Mouse (Mus musculus) midbrain, embryonic 12.5 days (tissue): ENCODE measurements at regions not wholly inside any gene's neighbourhood (a gene's known extent, or its start where the extent isn't known, plus 50 kb on each side); places are given as distances from the start of the nearest gene placed in this dataset.

Source experiments
- ATAC-seq: fragments of 200-750 bp; cut with Nextera tagmentation; 2 replicates; pipeline ENCODE4 v1.8.0; 2017; ENCODE audit warnings: low read depth, moderate TSS enrichment, moderate library complexity; ENCODE audit not compliant: low FRiP score
- H3K27ac ChIP-seq: fragments of 300-500 bp; sonication (generic); replicated peaks from 2 replicates; pipeline ENCODE4 v1.5.1; 2016; ENCODE audit warnings: mild to moderate bottlenecking
- H3K27me3 ChIP-seq: fragments of 300-500 bp; sonication (generic); 2 replicates; pipeline ENCODE4 v1.6.1; 2016; ENCODE audit warnings: mild to moderate bottlenecking
- H3K36me3 ChIP-seq: fragments of 300-500 bp; sonication (generic); 2 replicates; pipeline ENCODE4 v1.6.1; 2016
- H3K4me1 ChIP-seq: fragments of 300-500 bp; sonication (generic); 2 replicates; pipeline ENCODE4 v1.6.1; 2016
- H3K4me2 ChIP-seq: fragments of 300-500 bp; sonication (generic); replicated peaks from 2 replicates; pipeline ENCODE4 v1.6.1; 2016; ENCODE audit warnings: mild to moderate bottlenecking, moderate library complexity
- H3K4me3 ChIP-seq: fragments of 300-500 bp; sonication (generic); 2 replicates; pipeline ENCODE4 v1.5.1; 2016; ENCODE audit warnings: mild to moderate bottlenecking
- H3K9ac ChIP-seq: fragments of 300-500 bp; sonication (generic); replicated peaks from 2 replicates; pipeline ENCODE4 v1.6.1; 2016; ENCODE audit warnings: mild to moderate bottlenecking, moderate library complexity
- H3K9me3 ChIP-seq: fragments of 300-500 bp; sonication (generic); 2 replicates; pipeline ENCODE4 v1.6.1; 2016; ENCODE audit warnings: mild to moderate bottlenecking
- WGBS: fragments of 180-500 bp; shearing (Covaris S2); methylation state at CpG from one replicate; pipeline ENCODE4 v1.1.7; 2016; 5-methylcytosine and 5-hydroxymethylcytosine counted together

DNA sequence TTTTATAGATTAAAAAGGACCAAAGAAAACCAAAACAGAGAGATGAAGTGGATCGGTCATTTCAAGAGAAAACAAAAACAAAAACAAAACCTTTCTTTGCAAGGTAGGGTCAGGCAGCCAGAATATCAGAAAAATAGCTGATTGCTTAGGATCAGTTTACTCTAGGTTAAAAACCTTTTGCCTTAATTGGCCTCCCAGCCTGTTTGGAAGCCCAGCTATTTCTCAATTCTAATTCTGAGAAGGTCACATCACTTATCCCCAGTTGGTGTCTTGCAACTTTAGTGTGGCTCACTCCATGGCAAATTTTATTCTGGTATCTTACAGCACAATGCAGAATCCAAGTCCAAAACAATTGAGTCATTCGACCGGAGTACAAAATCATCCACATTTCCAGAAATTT, 70.0 kb downstream of the 1190002N15Rik start:
- WGBS: 95% methylated on average over 3 of the region's 3 CpGs
- no peaks in the 10 kb centered on the region for H3K27me3 ChIP-seq

DNA sequence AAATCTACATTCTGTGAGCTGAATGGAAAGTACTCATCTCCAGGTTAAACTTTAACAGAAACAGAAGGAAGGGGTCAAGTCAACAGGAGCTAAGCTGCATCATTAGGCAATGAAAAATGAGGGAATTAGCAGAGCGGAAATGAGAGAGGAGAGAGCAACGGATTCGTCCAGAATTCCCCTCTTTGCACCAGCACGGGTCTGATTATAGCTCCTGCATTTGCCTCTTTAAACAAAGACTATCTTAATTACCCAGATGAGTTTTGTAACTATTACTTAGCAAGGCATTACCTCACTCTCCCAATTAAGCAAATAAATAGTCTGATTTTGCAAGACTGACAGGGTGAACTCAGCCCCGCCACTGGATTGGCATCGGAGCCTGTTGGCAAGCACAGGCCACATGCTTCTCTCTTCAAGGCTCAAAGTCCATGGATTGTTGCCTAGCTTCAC, 81.8 kb downstream of the 1190002N15Rik start:
- Histone ChIP-seq H3K4me1 (peaks cover 3% of the 10 kb centered on the region; the same call in 1 of the 2 replicates), H3K27ac (no peak overlapping the region), H3K4me2 (no peak overlapping the region), H3K9ac (no peak overlapping the region), H3K9me3 (no peaks in the 10 kb centered on the region), H3K27me3 (no peaks in the 10 kb centered on the region), H3K36me3 (no peaks in the 10 kb centered on the region), H3K4me3 (no peak overlapping the region)
- WGBS: 62% methylated on average over 6 of the region's 6 CpGs
- ATAC-seq: no peak

More for the DNA sequence above, 70.0 kb downstream of the 1190002N15Rik start:
- Histone ChIP-seq H3K4me2 (no peak overlapping the region), H3K36me3 (no peaks in the 10 kb centered on the region), H3K9me3 (no peaks in the 10 kb centered on the region), H3K27ac (no peak overlapping the region), H3K4me3 (no peak overlapping the region), H3K4me1 (no peaks in the 10 kb centered on the region), H3K9ac (no peak overlapping the region)
- no peak for ATAC-seq

DNA sequence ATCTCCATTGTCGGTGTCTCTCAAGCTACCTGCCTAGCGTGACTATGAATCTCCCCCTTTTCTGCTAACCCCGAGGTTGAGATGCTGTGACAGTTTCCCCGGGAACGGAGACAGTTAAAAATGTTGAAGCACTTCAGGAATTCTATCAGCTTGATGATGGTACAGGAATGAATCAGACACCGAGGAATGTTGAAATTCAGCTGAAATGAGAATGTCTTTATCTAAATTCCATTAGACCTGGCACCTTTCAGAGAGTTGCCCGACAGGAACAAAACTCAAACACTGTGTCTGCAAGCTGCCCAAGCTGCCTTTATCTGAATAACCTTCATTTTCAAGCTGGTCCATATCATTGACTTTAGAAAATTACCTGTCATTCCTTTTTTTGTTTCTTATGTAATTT, 82.4 kb downstream of the 1190002N15Rik start:
- no peaks in the 10 kb centered on the region for H3K9me3 ChIP-seq
- no peak for ATAC-seq
- no peak overlapping the region for H3K4me3 ChIP-seq
- H3K27ac ChIP-seq: no peak overlapping the region
- no peak overlapping the region for H3K4me2 ChIP-seq
- no peaks in the 10 kb centered on the region for H3K27me3 ChIP-seq
- H3K9ac ChIP-seq: no peak overlapping the region
- 74% methylated on average over 7 of the region's 7 CpGs for WGBS
- H3K36me3 ChIP-seq: no peaks in the 10 kb centered on the region
- H3K4me1 ChIP-seq: peaks cover 3% of the 10 kb centered on the region; the same call in 1 of the 2 replicates

DNA sequence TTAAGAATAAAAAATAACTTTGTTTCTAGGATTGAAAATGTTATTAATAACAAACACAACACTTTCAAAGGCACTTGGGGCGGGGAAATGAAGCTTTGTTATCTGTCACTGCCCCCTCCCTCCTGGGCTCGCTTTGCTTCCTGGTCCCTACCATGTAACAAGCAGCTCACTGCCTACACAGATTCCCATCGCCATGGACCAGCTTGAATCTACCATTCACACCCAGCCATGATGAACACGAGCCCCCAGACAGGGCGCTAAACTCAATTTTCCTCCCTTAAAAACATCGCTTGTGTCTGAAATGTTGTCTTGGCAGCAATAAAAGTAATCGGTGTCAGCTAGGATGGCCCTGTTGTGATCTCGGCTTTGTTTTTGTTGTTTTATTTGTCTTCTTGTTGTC, 88.0 kb downstream of the 1190002N15Rik start:
- no peaks in the 10 kb centered on the region for H3K36me3 ChIP-seq
- ATAC-seq: no peak
- no peak overlapping the region for H3K27ac ChIP-seq
- H3K9ac ChIP-seq: no peak overlapping the region
- no peaks in the 10 kb centered on the region for H3K4me1 ChIP-seq
- H3K9me3 ChIP-seq: no peaks in the 10 kb centered on the region
- no peaks in the 10 kb centered on the region for H3K27me3 ChIP-seq
- 78% methylated on average over 8 of the region's 8 CpGs for WGBS
- no peak overlapping the region for H3K4me3 ChIP-seq
- H3K4me2 ChIP-seq: no peak overlapping the region

DNA sequence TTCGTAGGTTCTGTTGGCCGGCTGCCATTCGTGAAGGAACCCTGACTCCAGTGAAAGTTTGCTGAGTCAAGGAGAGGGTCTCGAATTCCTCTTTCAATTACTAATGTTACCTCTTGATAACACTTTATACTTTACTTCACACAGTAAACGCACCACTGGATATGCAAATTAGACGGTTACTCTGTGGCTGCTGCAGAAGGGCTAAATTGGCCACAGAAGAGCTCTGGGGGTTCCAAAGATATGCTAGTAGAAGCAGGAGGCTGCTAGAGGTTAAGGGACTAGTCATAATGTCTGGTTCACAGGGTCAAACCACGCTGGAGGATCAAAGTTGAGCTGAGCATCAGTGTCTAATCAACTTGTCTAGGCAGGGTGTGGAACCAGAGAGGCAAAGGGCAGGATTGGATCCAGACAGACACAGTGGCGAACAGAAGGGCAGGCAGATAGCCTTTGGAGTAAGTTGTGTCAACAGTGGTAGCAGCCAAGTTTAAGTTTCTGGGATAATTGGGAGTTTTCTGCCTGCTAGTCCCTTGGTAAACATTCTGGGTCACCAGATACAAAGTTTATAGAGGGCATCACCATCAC, 91.6 kb downstream of the 1190002N15Rik start:
- no peak for ATAC-seq
- Histone ChIP-seq H3K9me3 (no peaks in the 10 kb centered on the region), H3K36me3 (no peaks in the 10 kb centered on the region), H3K4me2 (no peak overlapping the region), H3K4me1 (no peaks in the 10 kb centered on the region), H3K27me3 (no peaks in the 10 kb centered on the region), H3K9ac (no peak overlapping the region), H3K27ac (no peak overlapping the region), H3K4me3 (no peak overlapping the region)
- 80% methylated on average over 8 of the region's 8 CpGs for WGBS

DNA sequence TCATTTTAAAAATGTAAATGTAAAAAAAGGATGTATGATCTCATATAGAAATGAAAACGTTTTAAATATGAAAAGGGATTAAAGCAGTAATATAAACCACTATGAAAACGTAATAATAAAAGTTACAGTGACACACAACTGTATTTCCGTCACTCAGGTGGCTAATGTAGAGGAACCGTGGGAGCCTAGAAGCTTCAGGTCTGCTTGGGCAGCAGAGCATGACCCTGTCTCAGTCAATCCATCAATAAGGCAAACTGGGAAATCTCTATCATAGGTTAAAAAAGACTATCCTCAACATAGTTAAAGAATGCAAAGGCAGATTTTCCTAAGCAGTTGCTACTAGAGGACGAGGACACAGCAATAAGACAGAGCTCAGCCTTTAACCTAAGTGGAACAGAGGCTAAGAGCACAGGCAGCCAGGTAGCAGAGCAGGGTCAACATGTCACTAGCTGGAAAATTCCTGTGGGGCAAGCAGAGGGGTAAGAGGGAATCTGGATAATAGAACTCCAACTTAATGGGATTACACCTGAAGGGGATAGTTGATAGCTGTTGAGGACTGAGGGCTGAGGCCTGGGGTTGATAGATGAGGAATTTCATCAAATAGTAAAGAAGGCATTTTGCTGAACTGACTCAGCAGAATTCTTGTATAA, 93.6 kb downstream of the 1190002N15Rik start:
- no peaks in the 10 kb centered on the region for H3K4me1 ChIP-seq
- no peaks in the 10 kb centered on the region for H3K27me3 ChIP-seq
- H3K4me3 ChIP-seq: no peak overlapping the region
- H3K27ac ChIP-seq: no peak overlapping the region
- H3K9me3 ChIP-seq: no peaks in the 10 kb centered on the region
- 75% methylated on average over 5 of the region's 5 CpGs for WGBS
- no peak overlapping the region for H3K9ac ChIP-seq
- H3K4me2 ChIP-seq: no peak overlapping the region
- ATAC-seq: no peak
- no peaks in the 10 kb centered on the region for H3K36me3 ChIP-seq

DNA sequence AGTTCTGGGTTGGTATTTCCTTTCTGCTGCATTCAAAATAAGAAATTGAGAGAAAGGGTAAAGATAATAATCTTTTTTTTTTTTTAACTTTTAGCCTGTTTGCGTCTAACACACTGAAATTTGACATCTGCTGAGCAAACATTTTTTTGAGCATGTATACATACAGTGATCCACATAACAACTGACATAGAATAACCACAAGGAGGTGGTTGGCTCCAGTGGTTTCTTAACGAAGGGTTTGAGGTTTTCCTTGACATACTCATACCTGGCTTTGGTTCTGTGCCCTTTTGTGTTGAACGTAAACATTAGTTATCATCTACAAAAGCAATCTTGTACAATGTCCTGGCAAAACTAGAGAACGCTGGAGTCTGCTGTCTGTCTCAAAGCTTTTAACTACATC, 96.5 kb downstream of the 1190002N15Rik start:
- WGBS: 88% methylated on average over 4 of the region's 4 CpGs
- Histone ChIP-seq H3K4me2 (no peak overlapping the region), H3K4me1 (no peaks in the 10 kb centered on the region), H3K4me3 (no peak overlapping the region), H3K27ac (no peak overlapping the region), H3K36me3 (no peaks in the 10 kb centered on the region), H3K9ac (no peak overlapping the region), H3K27me3 (no peaks in the 10 kb centered on the region), H3K9me3 (no peaks in the 10 kb centered on the region)
- no peak for ATAC-seq

DNA sequence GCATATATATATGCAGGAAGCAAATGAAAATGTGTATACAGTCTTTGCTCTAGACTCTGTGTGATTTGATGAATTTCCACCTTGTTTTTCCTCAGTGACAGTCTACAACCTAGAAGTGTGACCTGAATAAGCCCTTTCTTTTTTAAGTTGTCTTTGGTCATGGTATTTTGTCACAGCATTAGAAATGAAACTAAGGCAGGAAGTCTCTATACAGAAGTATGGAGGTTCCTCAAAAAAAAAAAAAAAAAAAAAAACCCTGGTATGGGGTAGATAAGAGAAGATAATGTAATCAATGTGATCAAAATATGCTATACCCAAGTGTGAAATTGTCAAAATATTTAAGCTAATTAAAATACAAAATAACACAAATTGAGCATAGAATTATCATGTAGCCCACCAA, 104.4 kb downstream of the 1190002N15Rik start:
- no peak overlapping the region for H3K9ac ChIP-seq
- no peaks in the 10 kb centered on the region for H3K36me3 ChIP-seq
- H3K4me3 ChIP-seq: no peak overlapping the region
- H3K27ac ChIP-seq: no peak overlapping the region
- no peak for ATAC-seq
- no peak overlapping the region for H3K4me2 ChIP-seq
- H3K9me3 ChIP-seq: no peaks in the 10 kb centered on the region
- H3K4me1 ChIP-seq: no peaks in the 10 kb centered on the region
- no peaks in the 10 kb centered on the region for H3K27me3 ChIP-seq

DNA sequence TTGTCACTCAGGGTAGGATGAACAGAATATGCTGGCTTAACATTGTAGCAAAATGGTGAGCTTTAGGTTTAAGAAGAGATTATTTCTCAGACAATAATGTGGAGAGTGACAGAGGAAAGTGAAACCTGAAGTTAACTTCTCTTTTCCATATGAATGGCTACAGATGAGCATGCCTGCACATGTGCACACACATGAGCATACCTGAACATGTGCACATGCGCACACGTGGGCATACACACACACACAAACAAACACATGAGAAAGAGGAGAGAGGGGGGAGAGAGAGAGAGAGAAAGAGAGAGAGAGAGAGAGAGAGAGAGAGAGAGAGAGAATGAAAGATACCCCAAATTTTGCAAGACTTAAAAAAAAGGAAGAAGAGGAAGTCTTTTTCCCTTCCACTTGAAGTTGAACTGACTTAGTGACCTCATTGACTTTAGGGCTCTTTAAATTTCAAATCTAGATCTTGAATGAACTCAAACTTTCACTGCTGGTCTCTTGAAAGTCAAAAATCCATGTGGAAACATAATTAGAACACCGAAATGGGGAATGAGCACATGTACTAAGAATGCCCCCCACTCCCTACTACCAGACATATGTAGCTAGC, 105.6 kb downstream of the 1190002N15Rik start:
- no peak for ATAC-seq
- Histone ChIP-seq H3K36me3 (no peaks in the 10 kb centered on the region), H3K9me3 (no peaks in the 10 kb centered on the region), H3K9ac (no peak overlapping the region), H3K4me1 (no peaks in the 10 kb centered on the region), H3K4me3 (no peak overlapping the region), H3K27me3 (no peaks in the 10 kb centered on the region), H3K4me2 (no peak overlapping the region), H3K27ac (no peak overlapping the region)
- 94% methylated on average over 3 of the region's 3 CpGs for WGBS

DNA sequence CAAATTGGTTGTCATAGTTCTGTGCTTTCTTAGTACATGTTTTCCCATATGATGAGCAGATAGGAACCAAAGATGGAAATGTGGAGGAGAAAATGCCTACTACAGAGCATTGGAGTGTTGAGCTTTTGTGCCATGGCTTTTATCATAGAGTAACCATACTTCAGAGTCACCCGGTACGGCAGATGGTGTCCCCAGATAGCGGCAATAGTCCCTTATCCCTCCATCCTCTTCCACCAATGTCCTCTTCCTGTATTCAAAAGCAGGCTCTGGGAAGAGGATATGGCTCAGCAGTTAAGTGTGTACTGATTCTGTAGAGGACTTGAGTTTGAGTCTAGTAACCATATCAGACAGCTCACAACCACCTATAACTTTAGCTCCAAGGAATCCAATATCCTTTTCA, 106.3 kb downstream of the 1190002N15Rik start:
- Histone ChIP-seq H3K4me1 (no peaks in the 10 kb centered on the region), H3K9ac (no peak overlapping the region), H3K36me3 (no peaks in the 10 kb centered on the region), H3K27ac (no peak overlapping the region), H3K4me2 (no peak overlapping the region), H3K4me3 (no peak overlapping the region), H3K9me3 (no peaks in the 10 kb centered on the region), H3K27me3 (no peaks in the 10 kb centered on the region)
- WGBS: 94% methylated on average over 3 of the region's 3 CpGs
- ATAC-seq: no peak

DNA sequence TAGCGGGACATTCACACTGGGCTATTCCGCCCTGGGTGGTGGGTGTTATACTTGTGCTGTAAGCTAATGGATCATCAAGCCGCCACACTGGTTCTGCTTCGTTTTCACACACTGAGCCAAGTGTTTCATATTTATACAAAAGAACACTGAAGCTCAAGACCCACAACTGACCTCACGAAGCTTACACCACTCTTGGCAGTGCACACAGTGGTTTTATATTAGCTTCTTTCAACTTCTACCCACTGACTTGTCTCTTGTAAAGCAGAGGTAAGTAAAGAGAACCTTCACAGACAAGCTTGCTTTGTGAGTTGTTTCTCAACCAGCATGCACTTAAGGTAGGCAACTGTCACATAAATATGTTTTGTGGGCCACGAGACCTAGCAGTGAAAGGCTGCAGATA, 106.9 kb downstream of the 1190002N15Rik start:
- 95% methylated on average over 6 of the region's 6 CpGs for WGBS
- Histone ChIP-seq H3K4me2 (no peak overlapping the region), H3K4me1 (peaks cover under 1% of the 10 kb centered on the region; the same call in 1 of the 2 replicates), H3K9ac (no peak overlapping the region), H3K9me3 (no peaks in the 10 kb centered on the region), H3K27ac (no peak overlapping the region), H3K4me3 (no peak overlapping the region), H3K27me3 (no peaks in the 10 kb centered on the region), H3K36me3 (no peaks in the 10 kb centered on the region)
- no peak for ATAC-seq

DNA sequence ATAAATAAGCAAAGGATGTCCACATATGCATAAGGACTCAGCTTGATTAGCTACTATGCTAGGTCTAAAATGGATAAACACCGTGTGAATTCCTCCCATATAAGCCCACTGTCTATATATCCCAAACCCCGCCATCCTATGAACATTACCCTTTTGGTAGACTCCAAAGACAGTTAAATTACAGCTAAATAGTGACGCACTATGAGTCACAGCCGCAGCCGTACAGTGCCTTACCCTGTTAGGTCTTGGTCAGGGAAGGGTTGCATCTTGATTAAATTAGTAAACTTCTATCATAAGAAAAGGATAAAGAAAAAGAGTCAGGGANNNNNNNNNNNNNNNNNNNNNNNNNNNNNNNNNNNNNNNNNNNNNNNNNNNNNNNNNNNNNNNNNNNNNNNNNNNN, 111.1 kb downstream of the 1190002N15Rik start:
- H3K4me1 ChIP-seq: peaks cover 3% of the 10 kb centered on the region; the same call in 1 of the 2 replicates
- H3K36me3 ChIP-seq: no peaks in the 10 kb centered on the region
- no peaks in the 10 kb centered on the region for H3K27me3 ChIP-seq
- no peak overlapping the region for H3K9ac ChIP-seq
- no peak overlapping the region for H3K27ac ChIP-seq
- no peaks in the 10 kb centered on the region for H3K9me3 ChIP-seq
- ATAC-seq: no peak
- 91% methylated on average over 5 of the region's 5 CpGs for WGBS
- H3K4me3 ChIP-seq: no peak overlapping the region
- no peak overlapping the region for H3K4me2 ChIP-seq
